Mouse (Mus musculus): ENCODE data around the gene Spats2. TPM values are rescaled to one million over a fixed set of nuclear protein-coding genes. Genes with fewer than 3 reads are reported as not detected.
A peak's percentile ranks its signal among the peaks of the same experiment; 100 is the strongest.

The Spats2 gene
- polyA plus RNA-seq, 1 experiment from 2014 or later: 68.5 TPM

DNA sequence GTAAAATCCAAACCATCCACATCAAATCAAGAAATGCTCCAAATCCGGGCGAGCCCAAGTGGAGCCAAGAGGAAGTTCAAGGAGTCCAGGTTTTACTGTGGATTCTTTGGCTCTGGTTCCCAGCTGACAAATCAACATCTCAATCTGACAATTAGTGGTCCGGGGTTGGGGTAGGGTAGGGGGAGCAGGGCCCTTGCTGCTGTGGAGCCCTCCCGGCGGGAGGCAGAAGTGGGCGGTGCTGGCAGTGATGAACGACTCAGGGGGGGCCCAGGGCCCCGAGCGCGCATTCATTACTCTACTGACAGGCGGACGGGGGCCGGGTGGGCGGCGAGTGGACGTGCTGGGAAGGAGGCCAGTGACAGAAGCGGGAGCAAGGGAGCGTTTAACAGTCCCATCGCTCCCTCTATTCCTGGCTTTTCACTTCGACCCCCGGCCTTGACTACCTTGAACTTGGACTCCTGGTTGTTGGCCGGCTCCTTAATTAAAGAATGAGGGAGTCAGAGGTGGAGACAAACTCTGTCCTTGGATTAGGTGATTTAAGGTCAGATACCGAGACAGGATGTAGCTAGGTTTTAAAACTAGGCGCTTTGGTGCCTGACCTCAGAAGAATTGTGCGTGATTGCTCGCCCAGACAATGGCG is 31.0 kb upstream of the Spats2 start:
- H3K4me3 ChIP-seq (ENCODE audit: low read depth, low read length): no peak overlapping the region
- 1% methylated on average over 27 of the region's 27 CpGs for WGBS
- H3K27ac ChIP-seq (replicated peaks; ENCODE audit: low read depth, low read length): no peak overlapping the region
- no peak overlapping the region; the same call in 1 of the 2 replicates for H3K4me2 ChIP-seq (ENCODE audit: low read depth, low read length)
- H3K9ac ChIP-seq (replicated peaks; ENCODE audit: low read length): no peak overlapping the region
- H3K4me1 ChIP-seq (ENCODE audit: control insufficient read depth, insufficient read depth, low read length): peaks cover 21% of the 10 kb centered on the region
- no peak for ATAC-seq (replicated peaks; ENCODE audit: insufficient number of reproducible peaks, low FRiP score, low TSS enrichment, low read depth)
- H3K36me3 ChIP-seq (replicated peaks; ENCODE audit: control insufficient read depth, insufficient read depth, low read depth, low read length): no peaks in the 10 kb centered on the region
- H3K9me3 ChIP-seq (replicated peaks; ENCODE audit: control insufficient read depth, low read length): no peaks in the 10 kb centered on the region
- H3K27me3 ChIP-seq (ENCODE audit: control insufficient read depth, insufficient read depth, low read length): peaks cover 77% of the 10 kb centered on the region
- DNase-seq (ENCODE audit: low spot score): peak; percentile 27

DNA sequence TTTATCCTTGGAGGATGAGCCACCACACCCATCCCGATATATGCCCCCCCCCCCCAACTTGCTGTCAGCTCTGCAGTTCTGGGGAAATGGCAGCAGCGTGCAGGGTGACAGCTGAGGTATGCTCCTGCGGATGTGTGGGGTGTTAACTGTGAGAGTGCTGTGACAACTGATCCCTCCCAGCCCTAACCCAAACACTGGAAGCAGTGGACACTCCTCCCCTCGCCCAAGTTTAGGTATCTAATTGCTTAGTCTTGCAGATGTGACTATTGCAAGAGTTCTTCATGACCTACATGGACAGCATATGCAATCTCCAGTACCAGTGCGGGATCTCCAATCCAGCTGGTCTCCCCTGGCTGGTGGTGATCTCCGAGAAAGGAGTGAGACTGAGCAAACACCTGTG is 30.4 kb upstream of the Spats2 start:
- Histone ChIP-seq H3K27ac (replicated peaks; ENCODE audit: low read depth, low read length) (no peak overlapping the region), H3K36me3 (replicated peaks; ENCODE audit: control insufficient read depth, insufficient read depth, low read depth, low read length) (no peaks in the 10 kb centered on the region), H3K4me3 (ENCODE audit: low read depth, low read length) (no peak overlapping the region), H3K9me3 (replicated peaks; ENCODE audit: control insufficient read depth, low read length) (no peaks in the 10 kb centered on the region), H3K27me3 (ENCODE audit: control insufficient read depth, insufficient read depth, low read length) (peaks cover 75% of the 10 kb centered on the region), H3K9ac (replicated peaks; ENCODE audit: low read length) (no peak overlapping the region), H3K4me2 (ENCODE audit: low read depth, low read length) (no peak overlapping the region), H3K4me1 (ENCODE audit: control insufficient read depth, insufficient read depth, low read length) (peaks cover 21% of the 10 kb centered on the region)
- 4% methylated on average over 6 of the region's 6 CpGs for WGBS
- DNase-seq (ENCODE audit: low spot score) (no peak), ATAC-seq (replicated peaks; ENCODE audit: insufficient number of reproducible peaks, low FRiP score, low TSS enrichment, low read depth) (no peak)

DNA sequence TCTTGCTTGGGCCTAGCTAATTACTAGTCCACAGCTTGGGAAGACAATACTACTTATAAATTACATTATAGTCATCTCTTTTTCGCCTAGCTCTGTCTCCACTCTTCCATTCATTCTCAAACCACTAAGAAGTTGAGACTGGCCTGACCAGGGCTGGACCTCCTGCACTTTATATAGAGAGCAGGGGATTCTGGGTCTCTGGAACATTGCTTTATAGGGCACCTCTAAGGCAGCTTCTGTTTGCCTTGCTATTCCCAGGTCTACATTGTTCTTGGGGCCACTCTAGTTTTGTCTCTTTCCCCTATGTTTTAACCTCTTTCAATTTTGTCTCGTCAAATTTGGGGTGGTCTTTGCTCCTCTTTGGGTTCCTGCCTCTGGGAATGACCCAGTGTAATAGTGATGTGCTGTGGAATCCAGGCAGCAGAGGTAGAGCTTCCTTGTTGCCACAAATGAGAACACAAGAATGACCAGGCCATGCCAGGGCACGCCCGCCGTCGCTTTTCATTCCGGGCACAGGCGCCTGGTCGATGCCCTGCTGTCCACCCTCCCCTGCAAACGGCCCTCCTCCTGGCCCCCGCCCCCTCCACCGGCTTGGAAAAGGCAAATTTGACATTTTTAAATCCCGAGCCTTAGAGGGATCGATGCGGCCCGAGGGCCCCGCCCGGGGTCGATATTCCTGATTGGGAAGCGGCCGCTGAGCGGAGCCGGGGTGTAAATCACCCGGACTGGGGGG is 29.5 kb upstream of the Spats2 start:
- Histone ChIP-seq H3K27me3 (ENCODE audit: control insufficient read depth, insufficient read depth, low read length) (peaks cover 70% of the 10 kb centered on the region), H3K4me1 (ENCODE audit: control insufficient read depth, insufficient read depth, low read length) (peaks cover 21% of the 10 kb centered on the region), H3K36me3 (replicated peaks; ENCODE audit: control insufficient read depth, insufficient read depth, low read depth, low read length) (no peaks in the 10 kb centered on the region), H3K4me2 (ENCODE audit: low read depth, low read length) (peak overlapping the region; percentile 67), H3K9ac (replicated peaks; ENCODE audit: low read length) (no peak overlapping the region), H3K27ac (replicated peaks; ENCODE audit: low read depth, low read length) (no peak overlapping the region), H3K9me3 (replicated peaks; ENCODE audit: control insufficient read depth, low read length) (no peaks in the 10 kb centered on the region), H3K4me3 (ENCODE audit: low read depth, low read length) (peak overlapping the region; percentile 34)
- 3% methylated on average over 24 of the region's 24 CpGs for WGBS
- ATAC-seq (replicated peaks; ENCODE audit: insufficient number of reproducible peaks, low FRiP score, low TSS enrichment, low read depth) (no peak), DNase-seq (ENCODE audit: low spot score) (no peak)

DNA sequence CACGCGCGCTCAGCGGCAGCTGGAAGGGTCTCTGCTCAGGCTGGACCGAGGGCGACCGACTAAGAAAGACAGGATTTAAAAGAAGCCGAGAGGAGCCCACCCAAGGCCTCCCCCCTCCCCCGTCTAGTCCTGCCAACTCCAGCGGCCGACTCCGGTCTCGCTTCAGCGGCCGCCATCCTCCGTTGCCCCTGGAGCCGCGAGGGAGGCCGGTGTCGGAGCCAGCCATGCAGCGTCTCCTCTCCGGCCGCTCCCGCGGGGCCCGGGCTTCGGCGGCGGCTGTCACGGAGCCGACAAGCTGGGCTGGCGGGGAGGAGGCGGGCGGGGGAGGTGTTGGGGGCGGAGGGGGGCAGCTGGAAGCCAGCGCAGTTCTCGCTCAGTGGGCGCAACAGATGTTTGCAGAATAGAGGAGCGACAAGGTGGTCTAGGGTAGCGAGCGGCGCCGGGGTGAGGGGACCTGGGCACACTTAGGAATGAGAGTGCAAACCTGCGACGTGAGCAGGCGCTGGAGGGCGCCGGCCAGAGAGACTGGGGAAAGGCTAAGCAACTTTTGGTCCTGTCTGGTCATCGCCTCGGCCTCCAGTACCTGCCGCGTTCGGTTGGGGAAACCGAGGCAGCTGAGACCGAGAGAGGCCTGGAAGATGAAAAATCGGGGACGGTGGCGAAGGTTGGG is 28.8 kb upstream of the Spats2 start:
- no peak for ATAC-seq (replicated peaks; ENCODE audit: insufficient number of reproducible peaks, low FRiP score, low TSS enrichment, low read depth)
- Histone ChIP-seq H3K9me3 (replicated peaks; ENCODE audit: control insufficient read depth, low read length) (no peaks in the 10 kb centered on the region), H3K36me3 (replicated peaks; ENCODE audit: control insufficient read depth, insufficient read depth, low read depth, low read length) (no peaks in the 10 kb centered on the region), H3K9ac (replicated peaks; ENCODE audit: low read length) (0 out of 2 replicates have a peak overlapping the region, but pooled peaks have one; percentile 5), H3K27ac (replicated peaks; ENCODE audit: low read depth, low read length) (no peak overlapping the region), H3K4me3 (ENCODE audit: low read depth, low read length) (peak overlapping the region; percentile 34), H3K27me3 (ENCODE audit: control insufficient read depth, insufficient read depth, low read length) (peaks cover 67% of the 10 kb centered on the region), H3K4me2 (ENCODE audit: low read depth, low read length) (peak overlapping the region; percentile 67), H3K4me1 (ENCODE audit: control insufficient read depth, insufficient read depth, low read length) (peaks cover 21% of the 10 kb centered on the region)
- WGBS: under 1% methylated on average over 56 of the region's 58 CpGs
- DNase-seq (ENCODE audit: low spot score): peak; percentile 53

DNA sequence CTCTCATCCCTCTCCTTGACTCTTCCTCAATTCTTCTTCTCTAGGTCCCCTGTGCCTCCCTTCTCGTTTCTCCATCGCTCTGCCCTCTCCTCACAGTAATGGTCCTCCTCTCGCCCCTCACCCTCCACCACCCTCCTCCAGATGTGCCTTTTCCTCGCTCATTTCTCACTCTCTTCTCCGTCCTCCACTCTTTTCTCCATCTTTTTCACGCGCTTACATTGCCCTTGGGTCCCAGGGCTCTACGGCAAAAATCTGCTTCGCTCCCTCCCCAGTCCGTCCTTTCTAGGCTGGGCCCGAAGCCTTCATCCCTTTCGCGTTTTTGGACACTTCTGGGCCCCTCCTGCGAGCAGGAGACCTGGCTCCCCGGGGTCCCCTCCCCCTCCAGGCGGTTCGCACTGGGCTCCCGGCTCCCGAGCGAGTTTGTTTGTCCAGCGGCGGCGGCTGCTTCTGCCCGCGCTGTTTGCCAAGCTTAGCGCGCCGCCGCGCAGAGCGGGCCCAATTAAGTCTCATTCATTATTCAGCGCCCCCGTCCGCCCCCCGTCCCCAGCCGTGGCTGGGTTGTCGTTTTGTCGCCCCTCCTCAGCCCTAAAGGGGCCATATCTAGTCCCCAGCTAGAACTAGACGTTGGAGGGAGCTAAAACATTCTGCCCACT is 27.8 kb upstream of the Spats2 start:
- H3K27me3 ChIP-seq (ENCODE audit: control insufficient read depth, insufficient read depth, low read length): peaks cover 58% of the 10 kb centered on the region
- ATAC-seq (replicated peaks; ENCODE audit: insufficient number of reproducible peaks, low FRiP score, low TSS enrichment, low read depth) (no peak), DNase-seq (ENCODE audit: low spot score) (peak; percentile 49)
- H3K4me2 ChIP-seq (ENCODE audit: low read depth, low read length): peak overlapping the region; percentile 67
- peak overlapping the region; percentile 22 for H3K9ac ChIP-seq (replicated peaks; ENCODE audit: low read length)
- no peaks in the 10 kb centered on the region for H3K36me3 ChIP-seq (replicated peaks; ENCODE audit: control insufficient read depth, insufficient read depth, low read depth, low read length)
- no peak overlapping the region for H3K27ac ChIP-seq (replicated peaks; ENCODE audit: low read depth, low read length)
- peak overlapping the region; percentile 34 for H3K4me3 ChIP-seq (ENCODE audit: low read depth, low read length)
- H3K4me1 ChIP-seq (ENCODE audit: control insufficient read depth, insufficient read depth, low read length): peaks cover 21% of the 10 kb centered on the region
- H3K9me3 ChIP-seq (replicated peaks; ENCODE audit: control insufficient read depth, low read length): no peaks in the 10 kb centered on the region
- WGBS: 1% methylated on average over 39 of the region's 39 CpGs

DNA sequence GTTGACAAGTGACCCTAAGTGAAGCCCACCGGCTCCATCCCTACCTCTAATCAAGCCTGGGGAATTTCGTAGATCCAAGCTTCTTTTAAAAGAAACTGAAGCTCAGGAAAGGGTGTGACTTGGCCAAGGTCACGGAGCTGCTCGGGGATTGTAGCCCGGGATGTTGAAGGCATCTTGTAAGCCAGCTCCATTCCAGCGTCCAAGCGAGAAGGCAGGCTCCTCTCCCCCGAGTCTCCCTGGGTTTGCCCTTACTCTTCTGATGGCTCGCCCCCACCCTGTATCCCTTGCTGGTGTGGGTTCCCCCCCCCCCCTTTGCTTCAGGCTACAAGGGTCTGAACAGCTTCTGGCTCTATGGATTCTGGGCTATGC is 27.2 kb upstream of the Spats2 start:
- Histone ChIP-seq H3K4me1 (ENCODE audit: control insufficient read depth, insufficient read depth, low read length) (peaks cover 21% of the 10 kb centered on the region), H3K27ac (replicated peaks; ENCODE audit: low read depth, low read length) (no peak overlapping the region), H3K27me3 (ENCODE audit: control insufficient read depth, insufficient read depth, low read length) (peaks cover 53% of the 10 kb centered on the region), H3K9me3 (replicated peaks; ENCODE audit: control insufficient read depth, low read length) (no peaks in the 10 kb centered on the region), H3K4me3 (ENCODE audit: low read depth, low read length) (peak overlapping the region; percentile 34; the same call in 1 of the 2 replicates), H3K4me2 (ENCODE audit: low read depth, low read length) (peak overlapping the region; percentile 67; the same call in 1 of the 2 replicates), H3K36me3 (replicated peaks; ENCODE audit: control insufficient read depth, insufficient read depth, low read depth, low read length) (no peaks in the 10 kb centered on the region), H3K9ac (replicated peaks; ENCODE audit: low read length) (no peak overlapping the region)
- ATAC-seq (replicated peaks; ENCODE audit: insufficient number of reproducible peaks, low FRiP score, low TSS enrichment, low read depth): no peak
- DNase-seq (ENCODE audit: low spot score): peak; percentile 27
- WGBS: 2% methylated on average over 9 of the region's 9 CpGs

DNA sequence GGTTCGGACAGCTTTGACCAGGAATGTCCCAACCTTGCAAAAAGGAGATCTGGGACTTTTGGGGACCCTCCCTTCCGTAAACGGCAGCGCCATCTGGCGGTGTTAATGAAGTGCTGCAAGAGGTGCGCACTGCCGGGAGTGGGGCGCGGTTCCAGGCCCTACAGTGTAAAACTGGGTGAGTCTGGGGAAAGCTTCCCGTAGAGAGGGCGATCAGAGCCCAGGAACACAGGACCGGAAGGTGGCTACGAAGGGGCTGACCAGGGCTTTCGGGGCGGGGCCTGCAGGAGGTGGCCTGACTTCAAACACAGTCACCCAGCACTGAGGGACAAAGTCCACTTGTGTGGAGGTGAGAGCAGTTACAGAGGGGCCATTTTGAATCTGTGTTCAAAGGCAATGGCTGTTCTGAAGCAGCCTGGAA is 26.6 kb upstream of the Spats2 start:
- peaks cover 50% of the 10 kb centered on the region for H3K27me3 ChIP-seq (ENCODE audit: control insufficient read depth, insufficient read depth, low read length)
- peak; percentile 45 for ATAC-seq (replicated peaks; ENCODE audit: insufficient number of reproducible peaks, low FRiP score, low TSS enrichment, low read depth)
- H3K9me3 ChIP-seq (replicated peaks; ENCODE audit: control insufficient read depth, low read length): no peaks in the 10 kb centered on the region
- H3K9ac ChIP-seq (replicated peaks; ENCODE audit: low read length): peak overlapping the region; percentile 37; the same call in 1 of the 2 replicates
- H3K4me3 ChIP-seq (ENCODE audit: low read depth, low read length): no peak overlapping the region; the same call in 1 of the 2 replicates
- H3K4me1 ChIP-seq (ENCODE audit: control insufficient read depth, insufficient read depth, low read length): peaks cover 21% of the 10 kb centered on the region
- DNase-seq (ENCODE audit: low spot score): peak; percentile 77
- no peaks in the 10 kb centered on the region for H3K36me3 ChIP-seq (replicated peaks; ENCODE audit: control insufficient read depth, insufficient read depth, low read depth, low read length)
- under 1% methylated on average over 15 of the region's 15 CpGs for WGBS
- H3K4me2 ChIP-seq (ENCODE audit: low read depth, low read length): peak overlapping the region; percentile 25
- no peak overlapping the region for H3K27ac ChIP-seq (replicated peaks; ENCODE audit: low read depth, low read length)
